Mouse (Mus musculus) regulatory T cell (primary cell): ENCODE results near the gene Shkbp1.

Experiments
- in situ Hi-C: fragments of 300-600 bp; cut with MboI, MseI; formaldehyde crosslinking; loops from one replicate; pipeline ENCODE4 v1.15.1; 2025; ENCODE audit warnings: high pct_unique_total_duplicates

The Shkbp1 gene

DNA sequence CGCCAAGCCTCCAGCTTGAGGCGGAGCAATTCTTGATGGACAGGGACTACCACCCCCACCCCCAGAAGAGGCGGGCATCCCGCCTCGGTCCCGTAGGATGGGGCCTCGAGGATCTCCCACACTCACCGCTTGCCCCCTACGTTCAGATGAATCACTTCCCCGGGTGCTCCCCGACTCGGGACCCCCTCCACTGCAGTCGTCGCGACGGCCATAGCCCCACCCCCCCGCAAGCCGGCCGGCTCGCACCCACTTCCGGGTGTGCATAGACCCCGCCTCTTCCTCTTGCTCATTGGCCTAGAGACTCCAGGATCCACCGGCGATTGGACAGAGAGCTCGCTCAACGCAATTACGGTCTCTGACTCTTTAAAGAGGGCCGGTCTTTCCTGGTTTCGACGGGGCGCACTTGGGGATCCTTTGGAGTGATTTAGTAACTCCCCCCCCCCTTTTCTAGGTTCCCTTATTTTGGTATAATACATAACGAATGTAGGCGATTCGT is at the start of gene Shkbp1:
Shkbp1 (minus strand) TSS at position 275 of the 496 bp plus-strand sequence.
- in situ Hi-C loops: no loop called here

DNA sequence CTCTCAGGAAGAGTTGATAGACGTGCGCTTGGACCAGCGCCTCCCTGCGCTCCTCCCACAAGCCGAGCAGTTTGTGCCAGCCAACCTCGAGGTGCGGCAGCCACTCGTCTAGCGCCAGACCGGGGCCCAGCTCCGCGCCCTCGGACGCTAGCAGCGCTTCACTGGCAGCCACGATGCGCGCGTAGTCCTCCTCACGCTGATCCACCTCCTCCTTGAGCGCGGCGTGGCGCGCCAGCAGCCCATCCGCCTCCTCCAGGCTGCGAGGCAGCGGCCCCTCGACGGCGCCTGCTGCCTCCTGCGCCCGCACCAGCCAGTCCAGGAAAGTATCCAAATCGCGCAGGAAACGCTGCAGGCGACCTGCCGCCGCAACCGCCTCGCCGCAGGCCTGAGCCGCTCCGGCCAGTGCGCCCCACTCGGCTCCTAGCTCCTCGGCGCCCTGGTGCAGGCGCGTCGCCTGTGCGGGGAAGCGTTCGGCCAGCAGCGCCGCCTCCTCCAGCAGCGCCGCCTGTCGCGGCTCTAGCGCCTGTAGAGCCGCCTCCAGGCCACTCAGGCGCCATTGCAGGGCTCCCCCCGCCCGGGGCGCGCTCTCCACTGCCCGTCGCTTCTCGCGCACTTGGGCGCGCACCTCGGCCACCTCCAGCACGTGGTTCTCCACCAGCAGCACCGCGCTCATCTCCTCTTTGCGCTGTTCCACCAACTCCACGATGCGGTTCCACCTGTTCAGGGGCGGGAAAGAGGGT is 48.6 kb upstream of the Shkbp1 start:
- in situ Hi-C loops: no loop called here

DNA sequence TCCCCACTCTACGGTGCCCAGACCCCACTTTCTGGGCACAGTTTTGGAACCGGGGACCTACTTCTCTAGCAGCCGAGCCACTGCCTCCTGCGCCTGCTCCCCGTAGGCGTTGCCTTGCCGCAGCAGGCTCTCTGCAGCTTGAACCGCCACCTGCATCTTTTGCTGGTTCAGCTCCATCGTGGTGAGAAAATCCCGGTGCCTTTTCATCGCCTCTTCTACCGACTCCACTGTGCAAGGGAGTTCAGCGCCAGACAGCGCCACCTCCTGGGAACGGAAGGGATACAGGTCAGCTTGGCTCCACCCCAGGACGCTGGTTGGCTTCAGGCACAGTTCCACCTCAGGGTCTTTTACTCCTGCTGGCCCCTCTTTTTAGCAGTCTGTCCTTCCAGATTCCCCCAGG is 46.9 kb upstream of the Shkbp1 start:
- in situ Hi-C loops: no loop called here

DNA sequence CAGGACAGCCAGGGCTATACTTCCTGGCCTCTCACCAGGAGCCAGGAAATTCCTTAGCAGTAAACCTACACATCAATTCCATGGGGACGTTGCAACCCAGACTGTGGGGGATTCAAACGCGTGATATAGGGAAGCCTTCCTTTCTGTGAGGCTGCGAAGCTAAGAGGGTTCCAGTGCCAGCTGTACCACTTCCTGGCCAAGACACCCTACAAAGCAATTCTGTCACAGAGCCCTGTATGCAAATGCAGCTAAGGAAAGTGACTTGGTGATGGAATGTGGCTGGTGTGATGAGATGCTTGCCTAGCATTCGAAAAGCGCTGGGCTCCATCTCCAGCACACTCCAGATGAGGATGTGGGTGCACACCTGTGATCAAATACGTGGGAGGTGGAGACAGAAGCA is 44.7 kb upstream of the Shkbp1 start:
- in situ Hi-C loops: no loop called here

DNA sequence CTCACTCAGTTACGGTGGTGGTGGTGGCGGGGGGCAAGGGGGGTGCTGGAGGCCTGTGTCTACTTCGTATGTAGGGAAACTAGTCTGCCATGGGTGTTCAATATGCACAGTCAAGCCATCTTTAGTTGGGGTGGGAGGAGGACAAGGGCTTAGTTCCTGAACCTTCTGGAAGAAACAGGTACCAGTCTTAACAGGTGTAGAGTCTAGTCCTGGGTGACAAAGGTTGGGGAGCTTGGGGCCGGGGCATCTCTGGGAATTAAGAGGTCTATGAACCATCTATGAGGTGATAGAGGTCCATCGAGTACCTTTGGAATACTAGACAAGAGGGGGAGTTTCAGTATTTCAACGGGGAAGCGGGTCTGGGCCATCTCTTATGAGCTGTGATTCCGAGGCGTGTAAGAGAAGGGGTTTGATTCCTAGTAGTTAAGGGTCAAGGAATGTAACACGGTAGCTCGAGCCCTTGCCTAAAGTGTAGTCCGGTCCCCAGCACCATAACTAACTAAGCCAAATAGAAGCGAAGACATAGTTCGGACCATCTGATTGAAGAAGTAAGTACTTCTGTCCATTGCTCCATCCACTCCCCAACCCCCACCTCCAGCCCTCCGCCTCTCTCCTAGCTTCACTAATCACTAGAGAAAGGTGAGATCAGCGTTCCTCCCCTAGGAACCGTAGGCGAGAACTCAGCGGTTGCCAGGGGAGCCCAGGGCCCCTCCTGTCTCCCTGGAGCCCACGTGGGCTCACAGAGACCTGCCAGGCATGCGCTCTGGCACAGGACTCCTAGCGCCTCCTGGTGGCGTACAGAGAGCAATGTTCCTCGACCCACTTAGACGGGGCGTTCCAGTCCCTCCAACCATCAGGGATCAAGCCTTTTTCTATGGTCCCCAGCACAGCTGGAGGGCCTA is 41.5 kb upstream of the Shkbp1 start:
- in situ Hi-C loops: no loop called here

DNA sequence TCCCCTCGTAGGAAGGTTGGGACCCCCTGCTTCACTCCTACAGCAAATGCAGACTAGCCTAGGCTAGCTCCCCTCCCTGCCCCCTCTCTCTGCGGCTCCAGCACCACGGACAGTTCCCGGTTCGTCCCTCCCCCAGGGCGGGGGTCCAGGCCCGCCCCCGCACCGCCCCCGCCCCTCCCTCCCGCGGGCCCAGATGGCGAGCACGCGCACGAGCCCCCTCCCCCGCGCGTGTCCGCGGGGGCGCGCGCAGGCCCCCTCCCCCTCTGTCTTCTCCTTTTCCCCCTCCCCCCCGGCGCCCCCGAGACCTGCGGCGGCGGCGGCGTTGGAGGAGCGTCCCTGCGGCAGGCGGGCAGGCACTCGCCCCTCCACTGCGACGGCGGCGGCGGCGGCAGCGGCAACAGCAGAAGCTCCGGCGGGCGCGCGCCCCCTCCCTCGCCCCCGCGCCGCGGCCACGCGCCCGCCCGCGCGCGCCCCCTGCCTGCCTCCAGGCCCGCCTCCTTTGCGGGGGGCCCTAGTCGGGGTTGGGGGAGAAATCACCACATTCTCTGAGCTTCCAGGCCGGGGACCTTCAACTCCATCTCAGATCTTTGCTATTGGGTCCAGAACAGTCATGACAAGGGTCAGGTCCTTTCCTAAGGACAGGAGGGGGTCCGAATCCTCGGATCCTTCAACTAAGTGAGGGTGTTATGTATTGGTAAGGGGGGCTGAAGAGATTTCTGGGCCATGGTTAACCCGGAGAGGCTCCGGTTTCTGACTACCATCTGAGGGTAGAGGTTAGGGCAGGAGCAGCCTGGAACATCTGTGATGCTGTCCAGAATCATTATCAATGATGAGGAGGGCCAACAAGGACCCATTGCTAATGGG is 40.6 kb upstream of the Shkbp1 start:
- in situ Hi-C loops: no loop called here

DNA sequence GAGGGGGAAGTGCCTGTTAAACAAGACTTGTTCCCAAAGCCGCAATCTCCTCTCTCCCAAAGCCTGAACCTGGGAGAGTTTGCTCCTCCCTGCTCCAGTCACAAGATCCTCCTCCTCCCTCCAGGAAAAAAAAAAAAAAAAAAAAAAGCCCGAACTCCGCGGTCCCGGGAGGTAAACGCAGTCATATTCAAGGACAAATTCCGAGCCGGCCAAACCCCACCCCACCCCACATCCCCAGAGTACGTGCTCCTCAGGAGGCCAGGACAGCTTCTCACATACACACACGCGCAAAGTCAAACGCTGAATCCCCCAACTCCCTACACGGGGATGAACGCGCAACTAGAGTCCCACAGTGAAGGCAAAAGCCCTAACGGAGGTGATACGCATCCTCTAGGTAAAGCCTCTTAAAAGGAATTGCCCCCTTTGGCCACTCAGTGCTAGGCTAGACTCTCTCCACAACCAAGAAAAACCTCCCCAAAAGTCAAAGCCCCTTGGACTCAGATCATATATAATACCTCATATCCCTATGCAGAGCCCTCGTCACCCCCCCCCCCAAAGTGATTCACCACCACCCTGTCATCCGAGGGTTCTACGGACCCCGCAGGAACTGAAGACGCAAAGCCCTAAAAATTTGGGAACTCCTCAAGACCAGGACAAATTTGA is 39.8 kb upstream of the Shkbp1 start:
- in situ Hi-C loops: no loop called here

DNA sequence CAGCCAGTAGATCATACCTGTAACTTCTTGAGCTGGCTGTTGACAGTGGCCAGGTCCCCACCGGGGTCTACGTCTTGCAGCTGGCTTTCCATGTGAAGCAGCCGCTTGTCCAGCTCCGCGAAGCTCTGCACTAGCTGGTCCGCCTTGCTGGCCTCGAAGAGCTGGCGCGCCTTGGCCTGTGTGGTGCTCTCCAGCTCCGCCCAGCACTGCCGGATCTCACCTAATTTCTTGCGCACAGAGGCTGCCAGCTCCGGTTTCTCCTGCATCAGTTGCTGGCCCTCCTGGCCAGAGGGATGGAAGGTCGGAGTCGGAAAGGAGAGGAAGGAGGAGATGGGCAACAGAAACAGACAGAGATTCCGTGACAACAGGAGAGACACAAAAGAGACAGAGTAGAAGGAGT is 35.6 kb upstream of the Shkbp1 start:
- in situ Hi-C loops: no loop called here

DNA sequence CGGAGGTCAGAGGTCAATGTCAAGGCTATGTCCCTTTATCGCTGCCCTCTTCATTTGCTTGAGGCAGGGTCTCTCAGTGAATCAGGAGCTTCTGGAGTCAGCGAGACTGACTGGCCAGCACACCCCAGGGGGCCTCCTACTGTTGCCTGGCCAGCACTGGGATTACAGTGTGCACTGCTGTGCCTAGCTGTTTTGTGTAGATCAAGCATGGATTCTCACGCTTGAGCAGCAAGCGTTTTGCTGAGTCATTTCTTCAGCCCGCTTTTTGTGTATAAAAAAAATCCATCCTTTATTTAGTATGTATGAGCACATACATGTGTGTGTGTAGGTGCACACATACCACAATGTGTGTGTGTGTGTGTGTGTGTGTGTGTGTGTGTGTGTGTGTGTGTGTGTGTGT is 33.4 kb upstream of the Shkbp1 start:
- in situ Hi-C loops: no loop called here

DNA sequence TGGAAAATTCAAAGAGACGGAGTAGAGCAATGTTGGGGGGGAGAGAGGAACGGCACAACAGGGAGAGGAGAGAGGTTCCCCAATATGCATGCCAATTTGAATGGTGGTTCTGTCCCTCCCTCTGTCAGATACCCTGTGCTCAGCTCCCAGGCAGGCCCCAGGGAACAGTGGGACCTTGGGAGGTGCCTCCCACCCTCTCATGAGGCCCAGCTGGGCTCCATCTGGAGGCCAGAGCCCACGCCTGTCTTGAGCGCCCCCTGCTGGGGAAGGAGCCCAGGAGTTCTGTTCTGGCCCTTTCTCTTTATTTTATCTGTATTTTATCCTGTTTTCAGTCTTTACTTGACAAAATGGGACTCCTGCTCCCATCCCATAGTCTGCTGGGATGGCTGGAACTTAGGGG is 28.9 kb upstream of the Shkbp1 start:
- in situ Hi-C loops: no loop called here

DNA sequence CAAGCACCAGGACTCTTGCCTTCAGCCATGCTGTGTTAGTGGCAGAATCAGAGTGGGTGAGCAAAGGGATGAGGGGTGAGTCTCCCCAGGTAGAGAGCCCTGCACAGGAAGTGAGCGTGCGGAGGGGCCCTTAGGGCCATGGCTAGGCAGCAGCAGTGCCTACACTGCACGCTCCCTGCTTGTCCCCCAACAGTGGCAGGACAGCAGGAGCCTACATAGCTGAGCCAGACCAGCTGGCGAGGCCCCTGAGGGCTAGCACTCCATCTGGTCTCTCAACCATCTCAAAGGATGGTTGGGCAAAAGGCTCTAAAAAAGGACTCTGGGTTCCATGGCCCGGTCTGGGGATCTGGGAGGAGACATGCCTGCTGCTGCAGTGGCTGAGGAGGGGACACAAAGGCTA is 28.3 kb upstream of the Shkbp1 start:
- in situ Hi-C loops: no loop called here

DNA sequence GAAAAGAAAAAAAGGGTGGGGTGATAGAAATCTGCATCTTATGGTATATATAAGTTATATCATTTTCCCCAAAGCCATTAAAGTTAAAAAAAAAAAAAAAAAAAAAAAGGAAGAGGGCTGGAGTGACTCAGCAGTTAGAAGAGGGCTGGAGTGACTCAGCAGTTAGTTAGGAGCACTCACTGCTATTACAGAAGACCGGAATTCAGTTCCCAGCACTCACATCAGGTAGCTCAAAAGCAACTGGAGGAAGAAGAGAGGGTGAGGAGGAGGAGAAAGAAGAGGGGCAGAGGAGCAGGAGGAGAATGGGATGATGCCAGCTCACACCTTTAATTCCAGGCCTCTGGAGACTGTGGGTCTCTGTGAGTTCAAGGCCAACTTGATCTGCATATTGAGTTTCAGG is 27.4 kb upstream of the Shkbp1 start:
- in situ Hi-C loops: no loop called here

DNA sequence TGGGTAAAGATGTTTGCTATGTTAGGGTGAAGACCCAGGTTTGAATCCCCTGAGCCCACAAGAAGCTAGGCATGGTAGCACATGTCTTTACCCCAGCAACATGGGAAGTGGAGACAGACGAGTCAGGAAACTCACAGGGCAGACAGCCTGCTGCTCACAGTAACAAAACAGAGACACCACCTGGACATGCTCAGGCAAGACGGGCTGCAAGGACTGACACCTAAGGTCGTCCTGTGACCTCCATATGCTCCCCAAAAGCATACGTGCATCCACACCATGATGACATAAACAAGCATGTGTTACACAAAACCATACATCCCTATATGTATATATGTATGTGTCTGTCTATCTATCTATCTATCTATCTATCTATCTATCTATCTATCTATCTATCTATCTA is 25.7 kb upstream of the Shkbp1 start:
- in situ Hi-C loops: no loop called here

DNA sequence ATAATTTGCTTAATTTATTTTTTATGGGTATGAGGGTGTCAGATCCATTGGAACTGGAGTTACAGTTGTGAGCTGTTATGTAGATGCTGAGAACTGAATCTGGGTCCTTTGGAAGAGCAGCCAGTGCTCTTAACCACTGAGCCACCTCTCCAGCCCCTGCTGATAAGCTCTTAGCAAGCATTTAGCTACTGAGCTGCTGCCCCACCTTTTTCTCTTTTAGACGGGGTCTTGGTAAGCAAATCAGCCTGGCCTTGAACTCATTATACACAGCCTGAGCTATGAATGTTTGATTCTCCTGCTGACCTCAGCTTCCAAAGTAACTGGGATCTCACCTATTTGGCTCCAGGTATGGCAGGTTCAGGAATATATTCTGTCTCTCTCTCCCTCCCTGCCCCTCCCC is 25.2 kb upstream of the Shkbp1 start:
- in situ Hi-C loops: no loop called here

DNA sequence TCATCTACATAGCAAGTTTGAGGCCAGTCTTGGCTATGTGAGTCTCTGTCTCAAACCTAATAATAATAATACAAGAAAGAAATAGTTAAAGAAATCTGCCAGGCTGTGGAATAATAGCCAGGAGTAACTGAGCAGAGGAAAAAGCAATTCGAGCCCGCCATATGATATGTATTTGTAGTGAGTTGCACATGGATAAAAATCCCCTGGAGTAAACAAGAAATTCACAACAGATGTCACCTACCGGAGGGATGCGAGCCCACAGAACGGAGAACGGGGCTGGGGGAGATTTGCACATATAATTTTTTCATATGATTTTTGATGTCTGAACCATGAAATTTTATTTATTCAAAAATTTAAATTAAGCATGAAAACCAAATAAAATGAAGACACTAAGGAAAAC is 24.0 kb upstream of the Shkbp1 start:
- in situ Hi-C loops: loop anchor here (5.0 to 10.0 kb wide), 2 partner anchors 38 to 1465 kb away; no protein-coding TSS in a partner anchor

DNA sequence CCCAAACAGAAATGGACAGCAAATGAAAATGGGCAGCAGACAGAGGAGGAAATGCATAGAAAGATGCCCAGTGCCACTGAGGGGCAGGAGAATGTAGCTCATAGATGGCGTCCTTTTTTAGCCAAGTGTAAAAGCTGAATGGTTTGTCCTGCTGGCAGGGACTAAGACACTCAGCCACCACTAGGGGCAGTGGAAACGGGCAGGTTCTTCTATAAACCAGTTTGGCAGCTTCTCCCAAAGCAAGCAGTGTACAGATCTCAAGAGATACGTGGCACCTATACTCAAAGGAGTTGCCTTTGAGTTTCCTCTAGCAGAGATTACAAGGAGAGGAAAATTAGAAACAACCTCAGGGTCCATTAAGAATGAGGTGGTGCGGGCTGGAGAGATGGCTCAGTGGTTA is 22.6 kb upstream of the Shkbp1 start:
- in situ Hi-C loops: loop anchor here (5.0 to 10.0 kb wide), 2 partner anchors 36 to 1466 kb away; no protein-coding TSS in a partner anchor

DNA sequence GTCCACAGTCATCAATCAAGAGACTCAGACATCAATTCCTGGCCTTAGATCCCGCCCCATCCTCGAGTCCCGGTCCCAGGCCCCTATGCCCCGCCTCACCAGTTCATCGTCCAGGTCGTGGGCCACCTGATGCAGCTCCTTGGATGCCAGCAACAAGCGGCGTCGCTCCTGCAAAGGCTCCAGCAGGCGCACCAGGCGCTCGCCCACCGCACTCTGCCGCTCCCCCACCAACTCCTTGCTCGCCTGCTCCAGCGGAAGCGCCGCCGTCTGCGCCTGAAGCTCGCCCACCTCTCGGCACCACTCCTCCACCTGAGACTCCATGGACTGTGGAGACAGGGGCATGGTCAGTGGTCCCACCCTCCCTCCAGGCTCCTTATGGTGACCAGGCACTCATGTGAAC is 19.5 kb upstream of the Shkbp1 start:
- in situ Hi-C loops: loop anchor here (5.0 to 10.0 kb wide), 2 partner anchors 33 to 1470 kb away; no protein-coding TSS in a partner anchor

DNA sequence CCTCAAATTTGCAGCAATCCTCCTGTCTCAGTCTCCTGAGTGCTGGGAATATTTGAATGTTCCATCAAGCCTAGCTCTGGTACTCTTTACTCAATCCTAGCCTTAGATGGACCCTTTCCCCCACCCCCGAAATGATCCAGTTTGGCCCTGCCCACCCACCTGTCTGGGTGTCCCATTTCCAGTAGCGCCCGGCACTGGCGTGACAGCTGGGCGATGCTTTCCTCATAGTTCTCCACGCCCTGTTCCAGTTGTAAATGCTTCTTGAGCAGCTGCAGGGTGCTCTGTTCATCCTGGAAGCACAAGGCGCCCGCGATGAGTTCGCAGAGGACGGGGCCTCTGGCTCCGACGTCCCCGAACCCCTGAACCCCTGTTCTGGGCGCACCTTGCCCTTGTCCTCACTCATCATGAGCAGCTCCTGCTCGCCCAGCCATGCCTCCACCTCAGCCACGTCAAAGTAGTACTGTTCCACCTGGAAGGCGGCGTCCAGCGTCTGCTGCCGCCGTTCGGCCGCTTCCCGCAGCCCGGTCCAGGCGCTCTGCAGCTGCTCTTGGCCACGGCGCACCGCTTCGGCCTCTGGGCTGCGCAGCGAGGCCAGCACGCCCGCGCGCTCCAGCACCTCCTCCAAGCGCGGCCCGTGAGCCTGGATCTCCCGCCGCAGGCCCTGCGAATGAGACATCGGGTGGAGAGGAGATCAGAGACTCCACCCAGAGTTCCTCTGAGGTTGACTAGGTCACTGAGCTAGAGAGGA is 16.1 kb upstream of the Shkbp1 start:
- in situ Hi-C loops: loop anchor here (10.0 kb wide), 1 partner anchor 1473 kb away; no protein-coding TSS in a partner anchor

DNA sequence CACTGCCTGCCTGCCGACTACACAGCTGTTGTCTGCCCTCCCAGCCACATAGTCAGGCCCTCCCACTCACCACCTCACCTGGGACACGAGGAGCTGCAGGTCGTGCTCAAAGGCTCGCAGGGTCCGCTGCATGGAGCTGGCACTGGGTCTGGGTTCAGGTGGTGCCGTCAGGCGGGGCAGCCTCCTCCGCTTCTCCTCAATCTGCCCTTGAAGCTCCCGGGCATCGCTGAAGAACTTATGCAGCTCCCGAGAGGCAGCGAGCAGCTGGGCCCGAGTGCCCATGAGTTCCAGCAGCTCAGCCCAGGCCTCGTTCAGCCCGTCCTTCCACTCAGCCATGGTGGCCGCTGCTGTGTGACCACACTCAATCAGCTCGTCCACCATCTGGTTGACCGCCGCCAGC is 13.3 kb upstream of the Shkbp1 start:
- in situ Hi-C loops: no loop called here

DNA sequence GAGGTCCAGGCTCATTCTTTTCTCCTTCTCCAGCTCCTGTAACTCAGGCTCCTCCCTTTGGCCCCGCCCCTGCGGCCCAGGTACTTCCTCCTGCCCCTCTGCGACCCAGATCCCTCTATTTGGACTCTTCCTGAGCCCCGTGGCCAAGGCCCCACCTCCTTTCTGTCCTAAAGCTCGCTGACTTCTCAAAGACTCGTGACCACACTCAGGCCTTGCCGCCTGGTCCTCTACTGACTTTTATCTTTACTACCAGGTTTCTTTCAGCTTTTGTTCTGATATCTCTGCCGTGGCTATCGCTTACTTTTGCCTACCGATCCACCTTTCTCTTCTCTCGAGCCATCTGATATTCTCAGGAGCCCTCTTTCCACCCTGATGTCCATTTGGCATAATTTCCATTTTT is 12.2 kb upstream of the Shkbp1 start:
- in situ Hi-C loops: no loop called here
